Mouse (Mus musculus): ENCODE results near the gene Lamb2.

Lamb2 gene

DNA sequence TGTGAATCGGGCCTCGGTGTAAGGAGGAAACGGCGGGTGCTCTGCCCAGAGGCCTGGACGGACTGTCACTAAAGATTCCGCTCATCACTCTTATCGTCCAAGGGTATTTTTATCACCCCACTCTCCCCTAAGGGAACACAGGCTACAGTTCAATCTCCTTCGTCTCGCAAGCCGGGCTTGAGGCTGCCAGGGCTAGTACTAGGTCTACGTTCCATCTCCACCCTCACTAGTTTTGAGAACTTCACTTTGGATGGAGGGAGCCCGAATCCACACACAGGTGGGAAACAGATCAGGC, 11.7 kb downstream of the Lamb2 start:
- no peak for DNase-seq (ENCODE audit: low spot score in 2 of 2)

DNA sequence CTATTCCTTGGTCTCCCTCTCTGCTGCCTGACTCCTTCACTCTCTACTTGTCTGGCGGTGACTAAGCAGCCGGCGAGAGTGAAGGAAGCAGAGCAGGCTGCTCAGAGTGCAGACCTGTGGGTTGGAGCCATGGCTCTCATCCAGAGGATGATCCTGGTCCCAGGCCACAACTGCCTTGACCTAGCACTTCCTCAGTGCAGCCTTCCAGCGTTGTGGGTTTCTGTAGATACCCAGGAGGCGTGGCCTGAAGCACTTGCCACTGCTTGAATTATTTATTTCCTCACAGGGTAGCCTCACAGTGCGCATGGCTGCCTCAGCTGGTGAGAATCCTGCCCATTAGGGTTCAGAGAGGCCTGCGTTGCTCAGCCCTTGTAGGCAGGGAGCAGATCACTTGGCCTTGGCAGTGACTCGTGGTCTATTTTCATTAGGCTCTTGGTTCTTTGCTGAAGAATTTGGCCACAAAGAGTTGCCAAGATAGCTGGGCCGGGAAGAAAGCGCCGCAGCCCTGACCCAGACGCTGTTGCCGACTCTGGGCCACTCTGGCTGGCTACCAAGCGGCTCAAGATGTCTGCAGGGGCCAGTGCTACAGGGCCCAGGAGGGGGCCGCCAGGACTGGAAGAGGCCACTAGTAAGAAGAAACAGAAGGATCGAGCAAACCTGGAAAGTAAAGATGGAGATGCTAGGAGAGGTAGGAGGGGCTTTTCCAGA, 12.7 kb downstream of the Lamb2 start:
- peak in 1 of 2 experiments; percentile 49 for DNase-seq (ENCODE audit: low spot score in 2 of 2)

DNA sequence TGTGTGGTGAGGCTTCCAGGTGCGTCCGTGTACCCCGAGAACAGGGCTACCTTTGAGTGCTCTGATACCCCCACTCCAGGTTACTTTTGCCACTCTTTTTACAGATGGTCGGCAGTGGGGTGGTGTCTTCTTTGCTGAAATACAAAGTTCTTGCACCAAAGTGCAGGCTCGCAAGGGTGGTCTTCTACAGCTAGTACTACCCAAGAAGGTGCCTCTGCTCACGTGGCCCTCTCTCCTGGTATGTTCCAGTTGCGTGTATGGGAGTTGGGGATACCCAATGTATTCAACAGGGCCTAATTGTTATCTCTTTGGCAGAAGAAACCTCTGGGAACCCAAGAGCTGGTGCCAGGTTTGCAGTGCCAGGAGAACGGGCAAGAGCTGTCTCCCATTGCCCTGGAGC, 13.7 kb downstream of the Lamb2 start:
- no peak for DNase-seq (ENCODE audit: low spot score in 2 of 2)

DNA sequence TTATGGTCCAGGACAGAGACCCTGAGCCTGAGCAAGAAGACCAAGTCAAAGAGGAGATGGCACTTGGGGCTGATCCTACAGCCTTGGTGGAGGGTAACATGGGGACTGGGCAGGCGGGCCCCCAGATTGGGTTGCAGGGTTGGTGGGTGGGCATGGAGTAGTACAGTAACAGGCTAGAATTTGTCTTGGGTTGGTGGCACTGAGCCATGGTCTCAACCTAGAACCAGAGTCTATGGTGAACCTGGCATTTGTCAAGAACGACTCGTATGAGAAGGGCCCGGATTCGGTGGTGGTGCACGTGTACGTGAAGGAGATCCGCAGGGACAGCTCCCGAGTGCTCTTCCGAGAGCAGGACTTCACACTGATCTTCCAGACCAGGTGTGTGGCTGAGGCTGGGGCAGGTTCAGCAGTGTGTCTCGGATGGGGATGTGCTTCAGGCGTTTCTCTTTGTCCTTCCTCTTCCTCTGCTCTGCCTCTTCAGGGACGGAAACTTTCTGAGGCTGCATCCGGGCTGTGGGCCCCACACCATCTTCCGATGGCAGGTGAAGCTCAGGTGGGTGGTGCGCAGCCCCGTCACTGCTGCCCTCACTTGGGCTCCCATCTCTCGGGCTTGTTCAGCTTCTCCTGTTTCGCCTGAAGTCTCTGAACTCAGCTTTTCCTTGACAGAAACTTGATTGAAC, 14.8 kb downstream of the Lamb2 start:
- no peak for DNase-seq (ENCODE audit: low spot score in 2 of 2)

DNA sequence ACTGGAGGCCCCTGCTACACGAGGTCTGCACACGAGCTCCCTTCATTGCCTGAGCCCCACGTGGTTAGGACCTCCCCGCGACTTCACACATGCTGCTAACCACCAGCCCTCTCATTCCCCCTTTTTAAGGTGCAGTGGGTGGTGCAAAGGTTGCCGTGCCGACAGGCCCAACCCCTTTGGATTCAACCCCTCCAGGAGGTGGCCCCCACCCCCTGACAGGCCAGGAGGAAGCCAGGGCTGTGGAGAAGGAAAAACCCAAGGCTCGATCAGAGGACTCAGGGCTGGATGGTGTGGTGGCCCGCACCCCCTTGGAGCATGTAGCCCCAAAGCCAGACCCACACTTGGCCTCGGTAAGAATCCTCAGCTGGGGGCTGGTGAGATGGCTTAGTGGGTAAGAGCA, 15.4 kb downstream of the Lamb2 start:
- DNase-seq (ENCODE audit: low spot score in 2 of 2): no peak

DNA sequence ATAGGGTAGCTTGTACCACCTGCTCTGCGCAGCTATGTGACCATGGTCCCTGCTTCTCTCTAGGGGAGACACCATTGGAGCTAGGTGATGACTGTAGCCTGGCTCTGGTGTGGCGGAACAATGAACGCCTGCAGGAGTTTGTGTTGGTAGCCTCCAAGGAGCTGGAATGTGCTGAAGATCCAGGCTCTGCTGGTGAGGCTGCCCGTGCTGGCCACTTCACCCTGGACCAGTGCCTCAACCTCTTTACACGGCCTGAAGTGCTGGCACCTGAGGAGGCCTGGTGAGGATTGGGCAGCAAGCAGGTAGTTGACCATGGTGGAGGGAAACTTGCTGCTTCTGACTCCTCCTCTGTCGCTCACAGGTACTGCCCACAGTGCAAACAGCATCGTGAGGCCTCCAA, 19.7 kb downstream of the Lamb2 start:
- no peak for DNase-seq (ENCODE audit: low spot score in 2 of 2)

DNA sequence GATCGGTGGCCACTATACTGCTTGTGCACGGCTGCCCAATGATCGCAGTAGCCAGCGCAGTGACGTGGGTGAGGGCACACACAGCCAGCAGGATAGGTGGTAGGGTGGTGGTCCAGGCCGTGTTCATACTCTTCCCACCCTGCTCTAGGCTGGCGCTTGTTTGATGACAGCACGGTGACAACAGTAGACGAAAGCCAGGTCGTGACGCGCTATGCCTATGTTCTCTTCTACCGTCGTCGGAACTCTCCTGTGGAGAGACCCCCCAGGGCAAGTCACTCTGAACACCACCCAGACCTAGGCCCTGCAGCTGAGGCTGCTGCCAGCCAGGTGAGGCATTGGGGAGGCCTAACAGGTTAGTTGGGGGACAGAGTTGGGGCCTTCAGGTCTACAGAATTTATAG, 20.4 kb downstream of the Lamb2 start:
- DNase-seq (ENCODE audit: low spot score in 2 of 2): no peak

DNA sequence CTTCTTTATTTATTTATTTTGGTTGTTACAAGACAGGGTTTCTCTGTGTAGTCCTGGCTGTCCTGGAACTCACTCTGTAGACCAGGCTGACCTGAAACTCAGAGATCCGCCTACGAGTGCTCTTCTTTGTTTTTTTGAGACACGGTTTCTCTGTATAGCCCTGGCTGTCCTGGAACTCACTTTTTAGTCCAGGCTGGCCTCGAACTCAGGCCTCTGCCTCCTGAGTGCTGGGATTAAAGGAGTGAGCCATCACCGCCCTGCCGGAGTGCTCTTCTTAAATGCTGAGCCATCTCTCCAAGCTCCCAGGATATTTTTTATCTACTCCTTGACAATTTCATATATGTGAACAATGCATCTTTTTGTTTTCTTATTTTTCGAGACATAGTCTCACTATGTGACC, 27.4 kb downstream of the Lamb2 start:
- no peak for DNase-seq (ENCODE audit: low spot score in 2 of 2)

DNA sequence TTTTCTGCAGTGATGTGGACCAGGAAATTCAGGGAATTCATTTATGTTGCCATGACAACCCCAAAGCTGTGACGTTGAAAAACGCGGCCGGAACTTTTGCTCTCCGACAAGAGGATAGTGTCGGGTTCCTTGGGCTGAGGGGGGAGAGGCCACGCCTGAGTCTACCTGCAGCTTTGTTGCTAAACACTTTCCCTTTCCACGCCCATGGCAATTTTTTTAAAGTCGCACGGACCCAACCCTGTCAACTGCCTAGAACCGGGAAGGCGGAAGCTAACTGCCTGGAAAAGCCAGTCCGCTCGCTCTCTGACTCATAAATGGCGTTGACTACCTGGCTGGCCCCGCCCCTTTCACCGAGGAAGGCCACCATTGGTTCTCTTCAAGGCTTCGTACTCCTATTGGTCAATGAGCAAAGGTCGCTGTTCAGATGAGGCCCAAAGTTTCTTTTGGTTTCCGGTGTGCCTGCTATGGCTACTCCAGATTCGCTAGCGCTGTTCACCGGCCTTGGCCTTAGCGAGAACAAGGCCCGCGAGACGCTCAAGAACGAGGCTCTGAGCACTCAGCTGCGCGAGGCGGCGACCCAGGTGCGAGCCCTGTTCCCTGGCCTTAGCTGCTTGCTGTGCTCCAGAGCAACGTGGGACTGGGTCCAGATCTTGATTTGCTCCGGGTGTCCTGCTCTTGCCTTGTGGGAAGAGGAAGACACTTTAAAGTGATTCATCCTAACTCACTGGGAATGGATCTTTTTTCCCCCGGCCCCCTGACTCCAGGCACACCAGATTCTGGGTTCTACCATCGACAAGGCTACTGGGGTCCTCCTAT, 28.3 kb downstream of the Lamb2 start, which contains the start of gene Qars:
Gene Qars, plus strand, starts transcription at position 88 of the 816 bp plus-strand sequence.
- peak; percentile 91 to 95 for DNase-seq (ENCODE audit: low spot score in 2 of 2)

DNA sequence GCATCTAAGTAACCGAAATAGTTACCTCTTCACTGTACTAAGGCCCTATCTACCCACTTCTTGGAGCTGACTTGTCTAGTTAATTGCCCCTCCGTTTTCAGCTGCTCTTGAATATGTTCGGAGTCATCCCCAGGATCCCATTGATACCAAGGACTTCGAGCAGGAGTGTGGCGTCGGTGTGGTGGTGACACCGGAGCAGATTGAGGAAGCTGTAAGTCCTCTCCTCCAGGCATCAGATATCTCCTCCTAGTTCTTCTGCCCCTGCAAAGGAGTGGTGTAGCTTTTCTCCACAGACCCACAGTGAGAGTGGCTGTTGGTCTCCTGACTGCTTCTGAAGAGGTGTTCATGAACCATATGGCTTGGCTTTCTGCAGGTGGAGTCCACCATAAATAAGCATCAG, 29.2 kb downstream of the Lamb2 start:
- no peak for DNase-seq (ENCODE audit: low spot score in 2 of 2)

DNA sequence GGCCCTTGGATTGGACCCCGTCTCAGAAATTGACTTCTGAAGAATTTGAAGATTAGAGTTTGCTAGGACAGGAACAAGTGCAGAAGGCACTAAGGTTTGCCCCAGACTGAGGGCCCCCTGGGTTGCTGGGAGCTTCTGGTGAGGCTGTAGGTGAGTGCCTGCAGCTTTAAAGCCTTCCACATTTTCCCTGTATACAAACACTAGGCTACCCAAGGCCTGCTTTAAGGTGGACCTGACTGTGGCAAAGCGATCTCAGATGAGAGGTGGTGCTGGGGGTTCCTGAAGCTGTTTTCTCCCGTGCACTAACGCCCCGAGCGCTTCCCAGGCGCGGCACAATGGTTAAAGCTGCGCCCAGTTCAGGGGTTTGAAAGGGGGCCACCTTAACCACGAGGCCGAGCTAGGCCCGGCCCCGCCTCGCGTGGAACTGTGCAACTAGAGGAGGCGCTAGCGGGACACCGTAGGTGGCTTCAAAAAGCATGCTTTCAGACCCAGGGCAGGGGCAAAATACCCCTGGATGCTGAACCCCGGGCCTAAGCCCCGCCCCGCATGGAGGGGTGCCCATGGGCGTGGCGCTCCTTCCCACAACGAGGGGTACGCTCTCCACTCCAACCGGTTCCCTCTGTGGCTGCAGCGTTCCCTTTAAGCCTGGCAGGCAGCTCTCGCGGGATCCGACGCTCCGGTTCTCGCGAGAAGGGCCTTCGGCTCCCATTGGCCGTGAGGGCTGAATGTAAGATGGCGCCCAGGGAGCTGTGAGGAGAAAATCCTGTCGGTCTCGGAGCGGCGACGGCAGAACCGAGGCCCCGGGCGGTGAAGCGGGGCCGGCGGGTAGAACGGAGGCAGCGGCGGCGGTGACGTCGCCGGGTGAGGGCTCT, 37.1 kb downstream of the Lamb2 start, which contains the start of gene Qrich1:
Gene Qrich1, plus strand, starts transcription at position 427 of the 872 bp plus-strand sequence.
- DNase-seq (ENCODE audit: low spot score in 2 of 2): peak; percentile 92 to 93

DNA sequence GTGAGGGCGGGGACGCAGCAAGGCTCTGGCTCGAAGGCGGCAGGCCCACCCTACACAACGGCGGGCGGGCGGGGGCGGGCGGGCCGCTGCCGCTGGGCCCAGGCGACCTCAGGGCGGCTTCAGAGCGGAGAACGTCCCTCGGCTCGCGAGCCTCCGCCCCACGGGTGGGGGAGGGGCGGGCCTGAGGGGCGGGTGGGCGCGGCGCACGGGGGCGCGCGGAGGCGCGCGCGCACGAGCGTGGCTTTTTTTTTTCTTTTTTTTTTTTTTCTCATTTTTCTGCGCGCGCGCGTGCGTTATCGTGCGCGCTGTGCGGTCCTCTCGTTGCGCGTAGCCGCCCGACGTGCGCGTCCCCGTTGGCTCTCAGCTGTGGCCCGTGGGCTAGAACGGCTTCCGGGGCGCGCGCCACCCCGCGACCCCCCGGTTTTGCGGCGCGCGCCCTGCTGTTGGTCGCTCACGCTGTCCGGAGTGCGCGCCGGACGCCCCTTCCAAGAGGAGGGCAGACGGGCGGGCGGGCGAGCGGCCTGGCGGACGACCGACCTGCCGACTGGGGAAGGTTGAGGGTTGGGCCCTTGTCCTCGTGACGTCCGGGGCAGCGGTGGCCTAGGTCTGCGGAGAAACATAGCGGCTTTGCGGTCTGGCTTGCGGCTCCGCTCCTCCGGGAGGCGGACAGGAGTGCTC, 37.9 kb downstream of the Lamb2 start:
- peak; percentile 75 to 80 for DNase-seq (ENCODE audit: low spot score in 2 of 2)

DNA sequence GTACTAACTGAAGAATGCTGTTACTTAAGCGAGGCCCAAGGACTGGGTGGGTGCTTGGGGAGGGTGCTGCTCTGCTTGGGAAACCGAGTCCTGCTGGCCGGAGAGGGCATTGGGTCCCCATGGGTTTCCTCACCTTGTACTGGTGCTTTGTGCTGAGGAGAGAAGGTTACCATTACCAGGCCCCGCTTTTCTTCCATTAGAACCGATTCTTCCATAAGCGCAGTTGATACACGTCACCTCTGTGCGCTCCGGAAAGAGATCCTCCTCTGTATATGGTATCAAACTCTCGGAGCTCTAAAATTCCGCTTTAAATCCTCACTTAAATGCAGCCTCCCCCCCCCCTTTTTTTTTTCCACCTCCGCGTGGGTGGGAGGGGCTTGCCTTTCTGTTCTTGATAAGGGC, 38.4 kb downstream of the Lamb2 start:
- no peak for DNase-seq (ENCODE audit: low spot score in 2 of 2)

DNA sequence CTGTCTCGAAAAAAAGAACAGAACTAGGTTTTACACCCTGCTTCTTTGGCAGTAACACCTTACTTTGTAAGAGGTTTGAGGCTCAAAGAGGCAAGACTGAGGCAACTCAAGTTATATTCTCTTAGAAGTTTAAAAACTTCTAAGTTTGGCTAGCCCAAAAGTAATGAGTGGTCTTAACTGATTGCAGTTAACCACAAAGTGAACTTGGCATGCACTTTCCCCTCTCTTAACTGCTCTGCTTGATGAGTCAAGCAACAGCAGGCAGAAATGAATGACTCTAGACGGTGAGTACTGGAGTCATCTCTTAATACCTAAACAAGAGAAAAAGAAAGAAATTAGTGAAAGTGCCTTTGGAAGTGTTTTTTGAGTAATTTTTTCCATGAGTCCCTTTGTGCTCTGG, 42.1 kb downstream of the Lamb2 start:
- no peak for DNase-seq (ENCODE audit: low spot score in 2 of 2)

DNA sequence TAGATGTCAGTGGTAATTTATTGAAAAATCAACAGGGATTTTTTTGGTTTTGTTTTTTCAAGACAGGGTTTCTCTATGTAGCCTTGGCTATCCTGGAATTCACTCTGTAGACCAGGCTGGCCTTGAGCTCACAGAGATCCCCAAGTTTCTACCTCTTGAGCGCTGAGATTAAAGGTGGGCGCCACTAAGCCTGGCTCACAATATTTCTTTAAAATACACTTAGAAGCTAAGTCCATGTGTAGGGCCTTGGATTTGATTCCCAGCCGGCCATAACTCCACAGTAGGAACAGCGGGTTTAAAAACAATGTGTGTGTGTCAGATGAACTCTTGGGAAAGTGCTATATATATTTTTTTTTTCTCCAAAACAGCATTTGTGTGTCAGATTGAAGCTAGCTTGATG, 43.8 kb downstream of the Lamb2 start:
- no peak for DNase-seq (ENCODE audit: low spot score in 2 of 2)

DNA sequence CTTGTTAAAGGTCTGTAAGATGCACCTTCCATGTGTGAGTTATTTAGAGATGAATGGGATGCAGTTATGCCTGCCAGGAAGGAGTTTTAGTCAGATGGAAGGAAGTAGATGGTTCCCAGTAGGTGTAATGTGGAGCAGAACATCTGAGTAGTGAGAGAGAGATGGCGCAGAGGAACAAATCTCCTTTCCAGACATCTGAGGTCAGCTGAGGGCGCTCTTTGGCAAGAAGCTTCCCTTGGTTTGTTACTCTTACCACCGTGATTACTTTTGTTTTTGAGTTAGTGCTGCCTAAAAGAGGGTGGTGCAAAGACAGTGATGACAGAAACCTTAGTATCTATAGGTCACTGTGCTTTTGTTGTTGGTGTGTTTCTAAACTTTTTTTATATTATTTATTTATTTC, 45.9 kb downstream of the Lamb2 start:
- DNase-seq (ENCODE audit: low spot score in 2 of 2): no peak

DNA sequence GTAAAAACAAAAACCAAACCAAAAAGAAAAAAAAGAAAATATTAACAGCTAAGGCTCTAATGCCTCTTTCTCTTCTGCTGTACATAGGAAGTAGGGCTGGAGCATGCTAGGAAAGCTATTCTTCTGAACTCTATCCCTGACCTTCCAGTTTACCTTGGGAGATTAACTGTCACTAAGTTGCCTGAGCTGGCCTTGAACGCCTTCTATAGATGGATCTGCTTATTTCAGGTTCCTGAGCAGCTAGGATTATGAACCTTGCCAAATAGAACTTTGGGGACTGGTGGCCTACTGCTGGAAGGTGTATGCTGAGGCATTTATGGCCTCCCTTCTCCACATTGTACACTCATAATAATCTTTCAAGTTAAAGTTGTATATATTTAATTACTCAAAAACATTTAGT, 51.4 kb downstream of the Lamb2 start:
- DNase-seq (ENCODE audit: low spot score in 2 of 2): no peak

DNA sequence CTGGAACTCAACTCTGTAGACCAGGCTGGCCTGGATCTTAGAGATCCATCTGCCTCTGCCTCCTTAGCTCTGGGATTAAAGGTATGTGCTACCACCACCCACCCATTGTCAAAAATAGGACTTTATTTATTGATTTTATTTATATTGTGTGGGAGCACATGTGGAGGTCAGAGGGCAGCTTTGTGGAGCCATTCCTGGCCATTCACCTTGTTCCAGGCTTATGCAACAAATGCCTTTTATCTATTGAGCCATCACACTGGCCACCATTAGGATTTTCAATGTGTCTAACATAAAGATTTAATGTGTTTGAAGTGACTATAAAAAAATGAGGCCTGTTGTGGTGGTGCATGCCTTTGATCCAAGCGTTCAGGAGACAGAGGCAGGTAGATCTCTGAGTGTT, 52.0 kb downstream of the Lamb2 start:
- no peak for DNase-seq (ENCODE audit: low spot score in 2 of 2)

All from urinary bladder, postnatal 36 days (tissue).